Mouse (Mus musculus) testis, adult 2 months (tissue): Measurements from ENCODE around the gene Siva1.

ENCODE experiments used
- CTCF ChIP-seq: fragments of 200-500 bp; IDR thresholded peaks from 2 replicates; pipeline ENCODE4 v1.5.1; 2012; ENCODE audit warnings: low read depth, mild to moderate bottlenecking, inconsistent platforms, low read length, moderate library complexity; ENCODE audit not compliant: control insufficient read depth, insufficient read depth, insufficient replicate concordance
- POLR2A ChIP-seq: fragments of 200-500 bp; IDR thresholded peaks from 2 replicates; pipeline ENCODE4 v1.6.1; 2012; ENCODE audit warnings: low read depth, mild to moderate bottlenecking, inconsistent platforms, low read length, moderate library complexity; ENCODE audit not compliant: control insufficient read depth

- TF ChIP-seq CTCF: no peak
- no peak for TF ChIP-seq POLR2A
Measured at GRCm38 (mm10) chr12:112658619-112659018, 14.1 kb downstream of the Siva1 start.
